Mouse (Mus musculus): ENCODE data around the gene Tnfrsf8. TPM values are rescaled to one million over a fixed set of nuclear protein-coding genes. Genes with fewer than 3 reads are reported as not detected.

The Tnfrsf8 gene
- total and polyA plus RNA-seq, 3 experiments: 12.7 to 31.0 (median 24.7) TPM

- peak overlapping the region; percentile 47; the same call in 1 of the 2 replicates for H3K4me2 ChIP-seq (ENCODE audit: insufficient read depth, low read depth, poor library complexity, severe bottlenecking)
Observed at GRCm38 (mm10) chr4:145300210-145300927, 14.6 kb downstream of the Tnfrsf8 start.

DNA sequence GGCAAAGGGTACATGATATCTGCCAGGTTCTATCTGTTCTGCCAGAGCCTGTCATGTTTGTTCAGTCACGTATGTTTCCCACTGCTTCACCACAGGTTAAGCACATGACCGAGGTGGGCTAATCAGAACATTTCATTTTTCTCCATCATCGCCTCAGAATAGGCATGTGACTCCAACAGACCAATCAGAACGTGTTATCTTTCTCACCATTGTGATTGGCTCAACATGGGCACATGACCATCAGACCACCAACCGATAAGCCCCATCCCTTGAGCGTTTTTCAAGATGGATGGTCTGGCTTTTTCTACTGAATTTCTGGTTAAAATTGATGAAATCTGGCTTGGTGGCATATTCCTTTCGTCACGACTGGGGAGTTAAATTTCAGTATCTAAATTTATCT lies 15.6 kb downstream of the Tnfrsf8 start:
- dilution Hi-C loops (cut with MboI; ENCODE audit: extremely low pct_ligation_motif_present, extremely low pct_unique_long_range_greater_than_20kb, low sequenced_read_pairs) (no loop called here), in situ Hi-C loops (cut with MboI; ENCODE audit: low pct_ligation_motif_present, low pct_unique_long_range_greater_than_20kb, low sequenced_read_pairs) (loop anchor here (25.0 kb wide), 1 partner anchor 412 kb away; the partner anchor contains the start of gene Dhrs3)
- TF ChIP-seq ZMIZ1 (IDR thresholded peaks at IDR 0.05; ENCODE audit: low read depth, low read length) (no peak), POLR2A (IDR thresholded peaks at IDR 0.05; ENCODE audit: low read depth, low read length) (no peak), CTCF (conservative IDR thresholded peaks at IDR 0.05 in 1 of 2, IDR thresholded peaks at IDR 0.05 in 1 of 2; ENCODE audit: low read depth in 2 of 2, low read length in 2 of 2) (no peak), POLR2AphosphoS2 (IDR thresholded peaks at IDR 0.05; ENCODE audit: low read depth, low read length) (no peak), MEF2A (IDR thresholded peaks at IDR 0.05; ENCODE audit: borderline replicate concordance, low read depth, low read length) (no peak), E2F4 (IDR thresholded peaks at IDR 0.05; ENCODE audit: insufficient replicate concordance, low read depth, low read length) (no peak), USF1 (IDR thresholded peaks at IDR 0.05; ENCODE audit: low read depth, low read length) (peak; percentile 71), CHD2 (IDR thresholded peaks at IDR 0.05; ENCODE audit: low read length) (no peak), KAT2A (IDR thresholded peaks at IDR 0.05; ENCODE audit: insufficient replicate concordance, low read length) (no peak), BHLHE40 (IDR thresholded peaks at IDR 0.05; ENCODE audit: low read depth, low read length) (no peak), EP300 (IDR thresholded peaks at IDR 0.05; ENCODE audit: low read length) (no peak), ETS1 (conservative IDR thresholded peaks at IDR 0.05; ENCODE audit: low read depth, low read length) (no peak), UBTF (IDR thresholded peaks at IDR 0.05; ENCODE audit: low read depth, low read length) (no peak), JUND (conservative IDR thresholded peaks at IDR 0.05; ENCODE audit: low read depth, low read length) (no peak), MYC (IDR thresholded peaks at IDR 0.05; ENCODE audit: low read depth, low read length) (no peak), NRF1 (IDR thresholded peaks at IDR 0.05; ENCODE audit: low read depth, low read length) (no peak), SMC3 (IDR thresholded peaks at IDR 0.05; ENCODE audit: low read depth, low read length) (no peak)

More at GRCm38 (mm10) chr4:145300210-145300927, 14.6 kb downstream of the Tnfrsf8 start:
- H3K9me3 ChIP-seq (replicated peaks; ENCODE audit: low read length): no peaks in the 10 kb centered on the region
- dilution Hi-C loops (cut with MboI; ENCODE audit: extremely low pct_ligation_motif_present, extremely low pct_unique_long_range_greater_than_20kb, low sequenced_read_pairs) (no loop called here), in situ Hi-C loops (cut with MboI; ENCODE audit: low pct_ligation_motif_present, low pct_unique_long_range_greater_than_20kb, low sequenced_read_pairs) (no loop called here)
- peak; percentile 97 for DNase-seq (ENCODE audit: extremely low read depth)
- peaks cover 16 to 49% of the 10 kb centered on the region in 2 experiments for H3K4me1 ChIP-seq (ENCODE audit: control insufficient read depth in 1 of 2, insufficient read depth in 2 of 2)
- H3K4me3 ChIP-seq (replicated peaks in 1 of 3; ENCODE audit: low read depth in 2 of 3, low read length in 2 of 3, poor library complexity in 1 of 3): no peak overlapping the region
- H3K79me2 ChIP-seq (replicated peaks; ENCODE audit: control insufficient read depth, extremely low read depth, insufficient read depth, poor library complexity, severe bottlenecking): no peaks in the 10 kb centered on the region
- TF ChIP-seq MAX (IDR thresholded peaks at IDR 0.05; ENCODE audit: low read length) (peak; percentile 5; the same call in 1 of the 2 replicates), PAX5 (IDR thresholded peaks at IDR 0.05; ENCODE audit: low read length) (no peak), CHD2 (IDR thresholded peaks at IDR 0.05; ENCODE audit: low read length) (peak; percentile 42; the same call in 1 of the 2 replicates), POLR2A (IDR thresholded peaks at IDR 0.05; ENCODE audit: low read depth, low read length) (peak; percentile 26; the same call in 1 of the 2 replicates), ZKSCAN1 (IDR thresholded peaks at IDR 0.05; ENCODE audit: borderline replicate concordance, low read depth, low read length) (no peak; the same call in 1 of the 2 replicates), CTCF (conservative IDR thresholded peaks at IDR 0.05 in 1 of 2, IDR thresholded peaks at IDR 0.05 in 1 of 2; ENCODE audit: low read depth in 2 of 2, low read length in 2 of 2) (no peak), ELF1 (IDR thresholded peaks at IDR 0.05; ENCODE audit: low read depth, low read length) (peak; percentile 95), MAFK (IDR thresholded peaks at IDR 0.05; ENCODE audit: insufficient replicate concordance, low read length) (no peak), MAZ (IDR thresholded peaks at IDR 0.05; ENCODE audit: low read depth, low read length) (peak; percentile 94), USF2 (conservative IDR thresholded peaks at IDR 0.05; ENCODE audit: low read depth, low read length) (no peak), JUN (IDR thresholded peaks at IDR 0.05; ENCODE audit: insufficient read depth, low read depth, low read length) (peak; percentile 26; the same call in 1 of the 2 replicates), KAT2A (IDR thresholded peaks at IDR 0.05; ENCODE audit: insufficient replicate concordance, low read length) (no peak), E2F4 (IDR thresholded peaks at IDR 0.05; ENCODE audit: insufficient replicate concordance, low read depth, low read length) (no peak), RAD21 (IDR thresholded peaks at IDR 0.05; ENCODE audit: low read depth, low read length) (peak; percentile 15), ZC3H11A (IDR thresholded peaks at IDR 0.05; ENCODE audit: low read depth, low read length) (no peak), CHD1 (IDR thresholded peaks at IDR 0.05; ENCODE audit: low read depth, low read length) (no peak), ETS1 (conservative IDR thresholded peaks at IDR 0.05; ENCODE audit: low read depth, low read length) (peak; percentile 97), MEF2A (IDR thresholded peaks at IDR 0.05; ENCODE audit: borderline replicate concordance, low read depth, low read length) (peak; percentile 86), JUND (conservative IDR thresholded peaks at IDR 0.05; ENCODE audit: low read depth, low read length) (no peak; the same call in 1 of the 2 replicates), BHLHE40 (IDR thresholded peaks at IDR 0.05; ENCODE audit: low read depth, low read length) (peak; percentile 86), ZMIZ1 (IDR thresholded peaks at IDR 0.05; ENCODE audit: low read depth, low read length) (no peak), HCFC1 (IDR thresholded peaks at IDR 0.05; ENCODE audit: low read depth, low read length) (peak; percentile 47), TCF12 (IDR thresholded peaks at IDR 0.05; ENCODE audit: low read depth, low read length) (peak; percentile 95), RCOR1 (conservative IDR thresholded peaks at IDR 0.05; ENCODE audit: low read depth, low read length) (peak; percentile 84), SMC3 (IDR thresholded peaks at IDR 0.05; ENCODE audit: low read depth, low read length) (peak; percentile 26), GABPA (IDR thresholded peaks at IDR 0.05; ENCODE audit: insufficient replicate concordance, low read depth, low read length) (no peak), UBTF (IDR thresholded peaks at IDR 0.05; ENCODE audit: low read depth, low read length) (no peak), MXI1 (IDR thresholded peaks at IDR 0.05; ENCODE audit: low read depth, low read length) (peak; percentile 96), TBP (conservative IDR thresholded peaks at IDR 0.05; ENCODE audit: low read depth, low read length) (peak; percentile 56; the same call in 1 of the 2 replicates), EP300 (IDR thresholded peaks at IDR 0.05; ENCODE audit: low read length) (peak; percentile 91), USF1 (IDR thresholded peaks at IDR 0.05; ENCODE audit: low read depth, low read length) (no peak), ZNF384 (IDR thresholded peaks at IDR 0.05; ENCODE audit: low read depth, low read length) (peak; percentile 90), POLR2AphosphoS2 (IDR thresholded peaks at IDR 0.05; ENCODE audit: low read depth, low read length) (no peak), NELFE (IDR thresholded peaks at IDR 0.05; ENCODE audit: low read depth, low read length) (0 out of 2 replicates have a peak, but pooled peaks have one; percentile 31), IRF4 (IDR thresholded peaks at IDR 0.05; ENCODE audit: low read depth, low read length) (peak; percentile 97), MYC (IDR thresholded peaks at IDR 0.05; ENCODE audit: low read depth, low read length) (peak; percentile 73), NRF1 (IDR thresholded peaks at IDR 0.05; ENCODE audit: low read depth, low read length) (peak; percentile 50; the same call in 1 of the 2 replicates), SIN3A (IDR thresholded peaks at IDR 0.05; ENCODE audit: low read length) (peak; percentile 96)
- H3K9ac ChIP-seq (ENCODE audit: insufficient read depth, low read depth): 0 out of 2 replicates have a peak overlapping the region, but pooled peaks have one; percentile 6
- peaks cover 15 to 39% of the 10 kb centered on the region in 2 experiments for H3K36me3 ChIP-seq (replicated peaks in 1 of 2; ENCODE audit: control insufficient read depth in 1 of 2, insufficient read depth in 1 of 2, low read length in 1 of 2)
- H3K27me3 ChIP-seq (replicated peaks): no peaks in the 10 kb centered on the region
- peak overlapping the region; percentile 78 for H3K27ac ChIP-seq (ENCODE audit: insufficient read depth, low read depth)

More for the DNA sequence above, 15.6 kb downstream of the Tnfrsf8 start:
- H3K79me2 ChIP-seq (replicated peaks; ENCODE audit: control insufficient read depth, extremely low read depth, insufficient read depth, poor library complexity, severe bottlenecking): no peaks in the 10 kb centered on the region
- no peaks in the 10 kb centered on the region for H3K9me3 ChIP-seq (replicated peaks; ENCODE audit: low read length)
- no peak overlapping the region for H3K4me2 ChIP-seq (ENCODE audit: insufficient read depth, low read depth, poor library complexity, severe bottlenecking)
- H3K27ac ChIP-seq (ENCODE audit: insufficient read depth, low read depth): no peak overlapping the region
- no peak for DNase-seq (ENCODE audit: extremely low read depth)
- H3K9ac ChIP-seq (ENCODE audit: insufficient read depth, low read depth): no peak overlapping the region
- no peak overlapping the region for H3K4me3 ChIP-seq (replicated peaks in 1 of 3; ENCODE audit: low read depth in 2 of 3, low read length in 2 of 3, poor library complexity in 1 of 3)
- no peaks in the 10 kb centered on the region for H3K27me3 ChIP-seq (replicated peaks)
- H3K36me3 ChIP-seq (replicated peaks in 1 of 2; ENCODE audit: control insufficient read depth in 1 of 2, insufficient read depth in 1 of 2, low read length in 1 of 2): peaks cover 15 to 46% of the 10 kb centered on the region in 2 experiments
- H3K4me1 ChIP-seq (ENCODE audit: control insufficient read depth in 1 of 2, insufficient read depth in 2 of 2): peaks cover 16 to 39% of the 10 kb centered on the region in 2 experiments
